Mouse (Mus musculus) kidney, postnatal 36 days (tissue): Measurements from ENCODE around the gene 4931422A03Rik.
A peak's percentile ranks its signal among the peaks of the same experiment; 100 is the strongest.

Experiments used
- DNase-seq, 2 experiments: peaks; one replicate each; pipeline ENCODE4 v3.0.0; 2021 to 2022; ENCODE audit warnings: mixed read lengths in 2 of 2

4931422A03Rik gene

GRCm38 (mm10) chr2:103968919-103969436 is 59.2 kb downstream of the 4931422A03Rik start:
- DNase-seq: no peak

GRCm38 (mm10) chr2:103968186-103968585 is 60.0 kb downstream of the 4931422A03Rik start:
- DNase-seq: no peak

GRCm38 (mm10) chr2:103965391-103965790 is 62.8 kb downstream of the 4931422A03Rik start:
- no peak for DNase-seq

DNA sequence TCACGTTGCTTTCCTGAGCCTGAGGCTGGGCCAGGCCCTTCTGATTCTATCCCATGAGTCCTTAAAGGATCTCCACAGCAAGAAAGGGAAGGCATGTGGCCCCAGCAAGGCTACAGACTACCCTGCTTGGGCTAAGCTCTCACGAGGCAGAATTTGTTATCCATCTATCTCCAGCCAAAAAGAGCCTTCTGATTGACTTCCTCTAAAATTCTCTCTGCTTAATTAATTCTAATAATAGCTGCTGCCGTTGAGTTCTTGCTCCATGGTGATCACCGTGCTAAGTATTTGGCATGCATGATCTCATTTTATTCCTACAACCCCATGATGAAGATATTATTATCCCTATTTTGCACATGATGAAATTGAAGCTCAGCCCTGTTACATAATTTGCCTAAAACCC is 65.8 kb downstream of the 4931422A03Rik start:
- no peak for DNase-seq

GRCm38 (mm10) chr2:103959574-103959973 is 68.6 kb downstream of the 4931422A03Rik start:
- no peak for DNase-seq

- DNase-seq: no peak
Measured at GRCm38 (mm10) chr2:103959066-103959465, 69.1 kb downstream of the 4931422A03Rik start.

- DNase-seq: no peak
Measured at GRCm38 (mm10) chr2:103958634-103959033, 69.5 kb downstream of the 4931422A03Rik start.

- DNase-seq: no peak
Measured at GRCm38 (mm10) chr2:103957649-103958546, 70.3 kb downstream of the 4931422A03Rik start, which contains the start of gene Lmo2. Gene Lmo2, plus strand, starts transcription at chr2:103957986.

DNA sequence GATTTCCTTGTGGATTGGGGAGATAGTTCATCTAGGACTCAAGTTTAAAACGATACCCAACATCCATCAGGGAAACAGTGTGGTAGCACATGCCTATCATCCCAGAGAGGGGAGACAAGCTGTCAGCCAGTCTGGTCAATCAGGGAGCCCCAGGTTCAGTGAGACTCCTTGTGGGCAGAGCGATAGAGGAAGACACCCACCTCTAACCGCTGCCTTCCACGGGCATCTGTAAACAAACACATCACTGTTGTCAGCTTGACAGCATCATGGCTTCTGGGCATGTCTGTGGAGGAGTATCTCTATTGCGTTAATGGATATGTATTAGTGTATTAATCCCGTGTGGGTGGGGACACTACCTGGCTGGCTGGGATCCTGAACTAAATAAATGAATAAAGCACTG is 71.3 kb downstream of the 4931422A03Rik start:
- no peak for DNase-seq

DNA sequence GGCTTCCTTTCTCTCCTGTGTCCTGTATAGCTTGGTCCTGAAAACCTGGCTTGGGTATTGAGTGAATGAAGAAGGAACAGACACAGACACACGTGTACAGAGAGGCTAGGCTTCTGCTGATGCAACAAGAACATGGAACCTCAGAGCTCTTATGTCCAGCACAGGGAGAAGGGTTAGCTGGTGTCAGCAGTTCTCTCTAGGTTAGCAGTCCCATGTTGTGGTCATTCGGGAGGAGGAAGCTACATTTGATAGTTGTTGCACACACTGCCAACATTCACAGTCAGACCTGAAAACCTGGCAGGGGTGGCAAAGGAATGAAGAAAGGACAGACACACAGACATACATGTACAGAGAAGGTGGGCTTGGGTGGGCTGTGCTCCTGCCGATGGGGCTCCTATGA is 72.4 kb downstream of the 4931422A03Rik start:
- DNase-seq: no peak

GRCm38 (mm10) chr2:103953050-103953835 is 74.9 kb downstream of the 4931422A03Rik start:
- no peak for DNase-seq

GRCm38 (mm10) chr2:103947982-103948655 is 80.0 kb downstream of the 4931422A03Rik start:
- no peak for DNase-seq

- no peak for DNase-seq
Measured at GRCm38 (mm10) chr2:103946892-103947291, 81.3 kb downstream of the 4931422A03Rik start.

GRCm38 (mm10) chr2:103945571-103946092 is 82.5 kb downstream of the 4931422A03Rik start:
- DNase-seq: no peak

- DNase-seq: no peak
Measured at GRCm38 (mm10) chr2:103944859-103945258, 83.3 kb downstream of the 4931422A03Rik start.

- DNase-seq: no peak
Measured at GRCm38 (mm10) chr2:103941085-103941484, 87.1 kb downstream of the 4931422A03Rik start.

- no peak for DNase-seq
Measured at GRCm38 (mm10) chr2:103939003-103939402, 89.2 kb downstream of the 4931422A03Rik start.

- no peak for DNase-seq
Measured at GRCm38 (mm10) chr2:103938573-103938972, 89.6 kb downstream of the 4931422A03Rik start.

DNA sequence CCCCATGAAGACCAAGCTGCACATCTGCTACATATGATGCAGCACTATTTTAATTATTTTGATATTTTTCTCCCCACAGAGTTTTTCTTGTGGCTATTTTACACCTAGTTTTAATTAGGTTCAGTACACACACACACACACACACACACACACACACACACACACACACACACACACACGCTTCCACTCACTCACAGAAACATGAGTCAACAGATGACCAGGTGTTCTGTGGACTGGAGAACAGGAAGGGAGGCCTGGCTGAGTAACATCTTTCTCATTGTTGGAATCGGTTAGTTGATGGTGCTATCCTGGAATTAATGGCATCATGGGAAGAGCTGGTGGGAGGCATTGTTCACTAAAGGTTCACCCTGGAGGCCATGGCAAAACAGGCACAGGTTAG is 90.5 kb downstream of the 4931422A03Rik start:
- no peak for DNase-seq

- peak; percentile 12 to 13 for DNase-seq
Measured at GRCm38 (mm10) chr2:103936666-103937065, 91.5 kb downstream of the 4931422A03Rik start.

GRCm38 (mm10) chr2:103935691-103936435 is 92.3 kb downstream of the 4931422A03Rik start:
- peak; percentile 16 to 19 for DNase-seq

DNA sequence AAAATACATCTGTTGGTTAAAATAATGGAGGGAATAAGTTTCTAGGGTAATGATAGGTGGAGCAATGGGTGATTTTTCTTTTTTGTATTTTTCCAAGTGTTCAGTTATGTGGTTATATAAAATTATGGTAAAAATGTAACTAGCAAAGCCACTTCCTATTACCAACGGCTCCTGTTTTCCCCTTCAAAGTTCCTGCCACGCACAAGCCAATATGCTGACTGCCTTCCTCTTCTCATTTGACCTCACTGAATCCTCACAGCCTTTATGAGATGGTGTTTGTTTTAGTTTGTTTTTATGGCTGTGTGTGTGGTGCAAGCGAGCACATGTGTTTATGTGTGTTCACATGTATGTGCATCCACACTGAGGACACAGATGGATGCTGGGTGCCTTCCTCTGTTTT is 93.5 kb downstream of the 4931422A03Rik start:
- DNase-seq: no peak
